Mouse (Mus musculus) CH12.LX (cell line): Measurements from ENCODE around the gene Wdr90. TPM values are rescaled to one million over a fixed set of nuclear protein-coding genes. Genes with fewer than 3 reads are reported as not detected.

Source experiments
- DNase-seq: peaks from one replicate; pipeline ENCODE4 v3.0.0-alpha.2; 2013; ENCODE audit errors: extremely low read depth
- H3K27ac ChIP-seq: 2 replicates; pipeline ENCODE4 v1.5.1; 2012; ENCODE audit warnings: low read depth, mild to moderate bottlenecking, control low read depth, moderate library complexity; ENCODE audit not compliant: insufficient read depth
- H3K27me3 ChIP-seq: replicated peaks from 2 replicates; pipeline ENCODE3; 2012; ENCODE audit warnings: inconsistent platforms
- H3K36me3 ChIP-seq, 2 experiments: replicated peaks in 1 of 2; 2 replicates each; pipeline versions ENCODE3 to v1.6.1; 2012; ENCODE audit warnings: inconsistent platforms in 1 of 2, low read length in 1 of 2, mild to moderate bottlenecking in 1 of 2, mixed read lengths in 1 of 2, moderate library complexity in 1 of 2; ENCODE audit not compliant: control insufficient read depth in 1 of 2, insufficient read depth in 1 of 2
- H3K4me1 ChIP-seq, 2 experiments: 2 replicates each; pipeline ENCODE4 v1.6.1; 2012; ENCODE audit warnings: inconsistent platforms in 1 of 2, moderate library complexity in 1 of 2; ENCODE audit not compliant: insufficient read depth in 2 of 2, control insufficient read depth in 1 of 2
- H3K4me2 ChIP-seq: 2 replicates; pipeline ENCODE4 v1.6.1; 2012; ENCODE audit warnings: low read depth, mild to moderate bottlenecking, control low read depth; ENCODE audit not compliant: poor library complexity, insufficient read depth, severe bottlenecking
- H3K4me3 ChIP-seq, 3 experiments: fragments of 150-350 bp in 1 of 3; sonication (generic) in 1 of 3; replicated peaks in 1 of 3; 2 replicates each; pipeline versions ENCODE3 to v1.5.1; 2011 to 2012; ENCODE audit warnings: low read depth in 2 of 3, low read length in 2 of 3, mild to moderate bottlenecking in 2 of 3, moderate library complexity in 2 of 3, control low read depth in 1 of 3, improper control_type of control experiment in 1 of 3, inconsistent platforms in 1 of 3, mixed read lengths in 1 of 3; ENCODE audit not compliant: poor library complexity in 1 of 3
- H3K79me2 ChIP-seq: replicated peaks from 2 replicates; pipeline ENCODE4 v1.6.1; 2012; ENCODE audit warnings: mild to moderate bottlenecking, moderate library complexity; ENCODE audit not compliant: control insufficient read depth, poor library complexity, insufficient read depth, severe bottlenecking; ENCODE audit errors: extremely low read depth
- H3K9ac ChIP-seq: 2 replicates; pipeline ENCODE4 v1.6.1; 2012; ENCODE audit warnings: low read depth, mild to moderate bottlenecking, control low read depth, moderate library complexity; ENCODE audit not compliant: insufficient read depth
- H3K9me3 ChIP-seq: replicated peaks from 2 replicates; pipeline ENCODE3; 2012; ENCODE audit warnings: low read length, inconsistent platforms, mixed read lengths
- CHD2 ChIP-seq: IDR thresholded peaks from 2 replicates; pipeline ENCODE4 v1.6.1; 2011; ENCODE audit warnings: low read length, improper control_type of control experiment
- CTCF ChIP-seq, 2 experiments: IDR thresholded peaks in 1 of 2; conservative IDR thresholded peaks in 1 of 2; 2 replicates each; pipeline ENCODE4 v1.5.1; 2011 to 2012; ENCODE audit warnings: low read depth in 2 of 2, low read length in 2 of 2, improper control_type of control experiment in 1 of 2, inconsistent platforms in 1 of 2, mild to moderate bottlenecking in 1 of 2, moderate library complexity in 1 of 2
- ELF1 ChIP-seq: IDR thresholded peaks from 2 replicates; pipeline ENCODE4 v1.6.1; 2014; ENCODE audit warnings: low read depth, mild to moderate bottlenecking, inconsistent platforms, low read length, improper control_type of control experiment
- EP300 ChIP-seq: IDR thresholded peaks from 2 replicates; pipeline ENCODE4 v1.6.1; 2011; ENCODE audit warnings: low read length, improper control_type of control experiment
- ETS1 ChIP-seq: conservative IDR thresholded peaks from 2 replicates; pipeline ENCODE4 v1.6.1; 2012; ENCODE audit warnings: low read depth, mild to moderate bottlenecking, inconsistent platforms, low read length, improper control_type of control experiment, moderate library complexity
- GABPA ChIP-seq: IDR thresholded peaks from 2 replicates; pipeline ENCODE4 v1.6.1; 2012; ENCODE audit warnings: low read depth, low read length, improper control_type of control experiment, inconsistent platforms; ENCODE audit not compliant: insufficient replicate concordance
- IRF4 ChIP-seq: IDR thresholded peaks from 2 replicates; pipeline ENCODE4 v1.6.1; 2014; ENCODE audit warnings: low read depth, mild to moderate bottlenecking, inconsistent platforms, low read length, improper control_type of control experiment
- JUN ChIP-seq: IDR thresholded peaks from 2 replicates; pipeline ENCODE4 v1.6.1; 2011; ENCODE audit warnings: low read depth, mild to moderate bottlenecking, low read length, improper control_type of control experiment, moderate library complexity; ENCODE audit not compliant: insufficient read depth
- MAX ChIP-seq: IDR thresholded peaks from 2 replicates; pipeline ENCODE4 v1.6.1; 2011; ENCODE audit warnings: low read length, improper control_type of control experiment
- MXI1 ChIP-seq: IDR thresholded peaks from 2 replicates; pipeline ENCODE4 v1.6.1; 2011; ENCODE audit warnings: mild to moderate bottlenecking, low read depth, low read length, improper control_type of control experiment
- NRF1 ChIP-seq: IDR thresholded peaks from 2 replicates; pipeline ENCODE4 v1.6.1; 2014; ENCODE audit warnings: low read depth, mild to moderate bottlenecking, inconsistent platforms, low read length, improper control_type of control experiment, moderate library complexity
- SIN3A ChIP-seq: IDR thresholded peaks from 2 replicates; pipeline ENCODE4 v1.6.1; 2012; ENCODE audit warnings: low read length, improper control_type of control experiment, inconsistent platforms
- TBP ChIP-seq: conservative IDR thresholded peaks from 2 replicates; pipeline ENCODE4 v1.6.1; 2011; ENCODE audit warnings: low read depth, low read length, improper control_type of control experiment
- USF1 ChIP-seq: IDR thresholded peaks from 2 replicates; pipeline ENCODE4 v1.6.1; 2014; ENCODE audit warnings: low read depth, mild to moderate bottlenecking, inconsistent platforms, low read length, improper control_type of control experiment
- USF2 ChIP-seq: conservative IDR thresholded peaks from 2 replicates; pipeline ENCODE4 v1.6.1; 2011; ENCODE audit warnings: low read depth, low read length, improper control_type of control experiment
- ZKSCAN1 ChIP-seq: IDR thresholded peaks from 2 replicates; pipeline ENCODE4 v1.6.1; 2012; ENCODE audit warnings: low read depth, inconsistent platforms, low read length, improper control_type of control experiment, borderline replicate concordance
- dilution Hi-C: fragments of 300-500 bp; cut with MboI; formaldehyde crosslinking; loops from 2 replicates; pipeline ENCODE4 v1.14.3; 2020; ENCODE audit warnings: low sequenced_read_pairs; ENCODE audit not compliant: extremely low pct_unique_long_range_greater_than_20kb, extremely low pct_ligation_motif_present
- in situ Hi-C: fragments of 300-500 bp; cut with MboI; formaldehyde crosslinking; loops from 3 replicates; pipeline ENCODE4 v1.14.3; 2019; ENCODE audit warnings: low sequenced_read_pairs, low pct_ligation_motif_present, low pct_unique_long_range_greater_than_20kb, mixed read lengths
- polyA plus RNA-seq: library from polyadenylated mRNA; unstranded; fragments of >175 nt; gene quantifications from 2 replicates; pipeline ENCODE4 v1.2.1, GENCODE M21; 2012; ENCODE audit warnings: low read depth; ENCODE audit not compliant: insufficient read length
- total RNA-seq, 2 experiments: library from RNA; depleted of rRNA; stranded (reverse); fragments of 300-350 nt in 1 of 2; fragments of >200 nt in 1 of 2; gene quantifications; 2 replicates each; pipeline ENCODE4 v1.2.3; 2012 to 2014

Gene Wdr90
- total and polyA plus RNA-seq, 3 experiments: 16.0 to 38.0 (median 23.8) TPM

- TF ChIP-seq USF1 (peak; percentile 92), JUN (no peak), CTCF (conservative IDR thresholded peaks at IDR 0.05 in 1 of 2, IDR thresholded peaks at IDR 0.05 in 1 of 2; ENCODE audit: low read depth in 2 of 2, low read length in 2 of 2) (no peak), ETS1 (no peak), TBP (no peak; the same call in 1 of the 2 replicates), ELF1 (peak; percentile 89), MAX (peak; percentile 86), SIN3A (peak; percentile 88), GABPA (no peak), USF2 (peak; percentile 87), EP300 (no peak)
Measured at GRCm38 (mm10) chr17:25832436-25833290, 28.6 kb downstream of the Wdr90 start (continued).

GRCm38 (mm10) chr17:25831451-25832281 is 29.6 kb downstream of the Wdr90 start:
- Histone ChIP-seq H3K4me3 (peak overlapping the region; percentile 71 to 81 (median 80)), H3K27me3 (no peaks in the 10 kb centered on the region), H3K36me3 (peaks cover 56 to 77% of the 10 kb centered on the region in 2 experiments), H3K9me3 (no peaks in the 10 kb centered on the region), H3K4me2 (peak overlapping the region; percentile 85), H3K9ac (peak overlapping the region; percentile 90), H3K79me2 (peaks cover 14% of the 10 kb centered on the region), H3K27ac (no peak overlapping the region), H3K4me1 (peaks cover 23 to 48% of the 10 kb centered on the region in 2 experiments)
- no peak for DNase-seq
- dilution Hi-C loops: no loop called here
- in situ Hi-C loops: no loop called here
- TF ChIP-seq NRF1 (no peak), IRF4 (no peak), CHD2 (no peak), SIN3A (no peak), ZKSCAN1 (no peak), JUN (no peak), MXI1 (no peak)
